Mouse (Mus musculus) neural tube, embryonic 11.5 days (tissue): Measurements from ENCODE around the gene Prss48. TPM values are rescaled to one million over a fixed set of nuclear protein-coding genes. Genes with fewer than 3 reads are reported as not detected.

Source experiments
- ATAC-seq: fragments of 200-750 bp; cut with Nextera tagmentation; 2 replicates; pipeline ENCODE4 v1.8.0; 2017; ENCODE audit warnings: moderate number of reproducible peaks, mild to moderate bottlenecking, moderate TSS enrichment, moderate library complexity; ENCODE audit not compliant: insufficient read depth, low FRiP score, low TSS enrichment
- DNase-seq: peaks from one replicate; pipeline ENCODE4 v3.0.0-alpha.2; 2015; ENCODE audit warnings: low spot score
- H3K27ac ChIP-seq: fragments of 300-500 bp; sonication (generic); 2 replicates; pipeline ENCODE4 v1.5.1; 2014; ENCODE audit warnings: low read depth, mild to moderate bottlenecking, low read length
- H3K27me3 ChIP-seq: fragments of 300-500 bp; sonication (generic); 2 replicates; pipeline ENCODE4 v1.6.1; 2014; ENCODE audit warnings: mild to moderate bottlenecking, low read length, mixed read lengths; ENCODE audit not compliant: control insufficient read depth, insufficient read depth
- H3K36me3 ChIP-seq: fragments of 300-500 bp; sonication (generic); 2 replicates; pipeline ENCODE4 v1.6.1; 2014; ENCODE audit warnings: mild to moderate bottlenecking, low read length, moderate library complexity, mixed read lengths; ENCODE audit not compliant: control insufficient read depth, insufficient read depth
- H3K4me1 ChIP-seq: fragments of 300-500 bp; sonication (generic); 2 replicates; pipeline ENCODE4 v1.6.1; 2014; ENCODE audit warnings: low read length, mixed read lengths; ENCODE audit not compliant: control insufficient read depth, insufficient read depth
- H3K4me2 ChIP-seq: fragments of 300-500 bp; sonication (generic); 2 replicates; pipeline ENCODE4 v1.6.1; 2014; ENCODE audit warnings: low read depth, mild to moderate bottlenecking, moderate library complexity
- H3K4me3 ChIP-seq: fragments of 300-500 bp; sonication (generic); 2 replicates; pipeline ENCODE4 v1.5.1; 2014; ENCODE audit warnings: low read depth, low read length
- H3K9ac ChIP-seq: fragments of 300-500 bp; sonication (generic); 2 replicates; pipeline ENCODE4 v1.6.1; 2014; ENCODE audit warnings: mild to moderate bottlenecking, low read length
- H3K9me3 ChIP-seq: fragments of 300-500 bp; sonication (generic); 2 replicates; pipeline ENCODE4 v1.6.1; 2016; ENCODE audit warnings: low read length; ENCODE audit not compliant: control insufficient read depth
- WGBS: fragments of 180-500 bp; shearing (Covaris S2); extraction: QIAGEN DNeasy Blood & Tissue Kit; methylation state at CpG from one replicate; pipeline ENCODE4 v1.1.7; 2014; 5-methylcytosine and 5-hydroxymethylcytosine counted together
- polyA plus RNA-seq: library from polyadenylated mRNA; unstranded; fragments of >200 nt; fragmentation: Nextera tagmentation; extraction: Ambion mirVana; gene quantifications from 2 replicates; pipeline ENCODE4 v1.2.1, GENCODE M21; 2014

Gene Prss48
- polyA plus RNA-seq, 1 experiment from 2014 or later: not detected

DNA sequence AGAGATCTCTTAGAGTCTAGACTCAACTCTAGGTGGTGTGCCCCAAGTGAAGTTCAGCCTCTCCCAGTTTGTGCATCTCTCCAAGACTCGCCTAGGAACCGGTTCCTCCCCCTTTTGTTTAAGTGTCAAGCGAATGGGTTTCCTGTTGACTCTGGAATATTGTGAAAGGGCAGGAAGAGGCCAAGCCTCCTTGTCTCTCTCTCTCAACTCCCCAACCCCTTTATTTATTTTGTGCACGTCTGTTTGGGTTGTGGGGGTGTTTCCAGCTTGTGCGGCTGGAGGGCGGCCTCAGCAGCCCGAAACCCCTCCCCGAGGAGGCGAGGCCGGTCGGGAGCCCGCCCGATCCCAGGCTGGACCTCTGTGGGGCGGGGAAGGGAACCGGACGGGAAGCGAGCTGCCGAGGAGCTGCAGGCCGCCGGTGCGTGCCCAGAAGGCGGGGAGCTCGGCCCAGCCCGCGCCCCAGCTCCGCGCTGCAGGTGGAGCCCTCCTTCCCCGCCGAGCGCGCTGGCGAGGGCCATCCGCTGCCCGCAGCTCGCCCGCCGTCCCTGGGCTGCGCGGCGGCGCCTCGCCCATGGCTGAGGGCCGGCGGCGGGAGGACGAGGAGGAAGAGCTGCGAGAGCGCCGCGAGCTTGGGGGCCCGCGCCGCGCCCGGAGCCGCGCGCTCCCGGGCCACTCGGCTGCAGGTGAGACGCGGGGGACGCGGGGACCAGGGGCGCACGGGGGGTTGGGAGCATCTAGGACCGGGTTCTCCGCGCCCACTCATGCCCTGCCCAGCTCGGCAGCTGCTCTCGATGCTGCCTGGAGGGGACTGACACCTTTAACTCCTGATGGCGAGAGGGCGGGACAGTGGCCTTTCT is 31.3 kb downstream of the Prss48 start, which contains the start of gene Sh3d19:
Sh3d19 (plus strand) TSS at position 368 of the 857 bp plus-strand sequence.
- Histone ChIP-seq H3K9me3 (no peaks in the 10 kb centered on the region), H3K36me3 (no peaks in the 10 kb centered on the region), H3K9ac (peak within 1 kb of the TSS; percentile 84), H3K4me1 (no peaks in the 10 kb centered on the region), H3K4me2 (peak within 1 kb of the TSS; percentile 84), H3K27me3 (no peaks in the 10 kb centered on the region), H3K27ac (peak within 1 kb of the TSS; percentile 39; the same call in 1 of the 2 replicates), H3K4me3 (peak within 1 kb of the TSS; percentile 82)
- ATAC-seq (peak; percentile 85), DNase-seq (peak; percentile 79)
- 0% methylated on average over 47 of the region's 73 CpGs for WGBS

DNA sequence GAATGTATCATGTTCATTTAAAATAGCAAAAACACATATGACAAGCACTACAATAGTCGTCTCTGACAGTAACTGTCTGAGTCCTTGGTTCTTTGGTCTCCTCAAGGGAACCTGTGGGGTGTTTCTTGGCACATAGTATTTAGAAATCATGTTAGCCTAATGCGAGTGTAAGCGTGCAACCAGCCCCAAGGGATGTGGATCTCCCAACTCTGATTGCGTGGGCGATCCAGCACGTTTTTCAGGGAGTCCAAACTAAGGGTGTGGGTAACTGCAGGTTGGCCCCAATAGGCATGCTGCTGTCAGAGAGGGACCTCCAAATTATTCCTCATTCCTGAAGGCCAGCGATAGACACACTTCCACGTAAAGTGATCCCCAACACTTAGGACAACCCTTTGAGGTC is 33.3 kb downstream of the Prss48 start:
- Histone ChIP-seq H3K4me1 (no peaks in the 10 kb centered on the region), H3K4me2 (no peak overlapping the region), H3K9me3 (no peaks in the 10 kb centered on the region), H3K9ac (no peak overlapping the region), H3K4me3 (no peak overlapping the region), H3K27me3 (no peaks in the 10 kb centered on the region), H3K36me3 (no peaks in the 10 kb centered on the region), H3K27ac (no peak overlapping the region)
- WGBS: 87% methylated on average over 8 of the region's 8 CpGs
- DNase-seq (no peak), ATAC-seq (no peak)

- DNase-seq: no peak
- Histone ChIP-seq H3K4me3 (no peak overlapping the region), H3K9me3 (no peaks in the 10 kb centered on the region), H3K4me1 (no peaks in the 10 kb centered on the region), H3K4me2 (no peak overlapping the region), H3K9ac (no peak overlapping the region), H3K27ac (no peak overlapping the region), H3K36me3 (no peaks in the 10 kb centered on the region), H3K27me3 (no peaks in the 10 kb centered on the region)
- ATAC-seq: no peak
- 89% methylated on average over 4 of the region's 4 CpGs for WGBS
Observed at GRCm38 (mm10) chr3:85965479-85965878, 36.8 kb downstream of the Prss48 start.

DNA sequence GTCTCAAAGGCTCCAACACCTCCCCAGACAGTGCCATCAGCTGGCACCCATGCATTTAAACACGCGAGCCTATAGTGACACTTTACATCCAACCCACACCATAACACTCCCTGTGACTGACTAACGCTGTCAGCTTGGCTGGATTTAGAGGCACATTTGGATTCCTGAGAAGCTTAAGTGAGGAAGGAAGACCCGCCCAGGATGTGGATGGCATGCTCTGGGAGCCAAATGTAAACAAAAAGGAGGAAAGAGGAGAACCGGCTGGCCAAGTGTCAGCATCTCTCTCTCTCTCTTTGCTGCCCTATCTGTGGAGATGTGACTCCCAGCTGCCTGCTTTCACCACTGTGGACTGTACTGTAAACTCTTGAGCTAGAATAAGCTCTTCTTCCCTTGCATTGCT is 41.2 kb downstream of the Prss48 start:
- WGBS: 44% methylated on average over 5 of the region's 5 CpGs
- H3K4me1 ChIP-seq: no peaks in the 10 kb centered on the region
- no peaks in the 10 kb centered on the region for H3K27me3 ChIP-seq

GRCm38 (mm10) chr3:85959669-85960068 is 42.6 kb downstream of the Prss48 start:
- Histone ChIP-seq H3K4me3 (no peak overlapping the region), H3K4me2 (no peak overlapping the region), H3K9ac (no peak overlapping the region), H3K36me3 (no peaks in the 10 kb centered on the region), H3K27ac (no peak overlapping the region), H3K9me3 (no peaks in the 10 kb centered on the region), H3K27me3 (no peaks in the 10 kb centered on the region), H3K4me1 (no peaks in the 10 kb centered on the region)
- DNase-seq (no peak), ATAC-seq (no peak)
- WGBS: 96% methylated on average over 1 of the region's 1 CpGs

More for the DNA sequence above, 41.2 kb downstream of the Prss48 start:
- Histone ChIP-seq H3K4me3 (no peak overlapping the region), H3K9me3 (no peaks in the 10 kb centered on the region), H3K36me3 (no peaks in the 10 kb centered on the region), H3K4me2 (no peak overlapping the region), H3K9ac (no peak overlapping the region), H3K27ac (no peak overlapping the region)
- DNase-seq (no peak), ATAC-seq (no peak)

DNA sequence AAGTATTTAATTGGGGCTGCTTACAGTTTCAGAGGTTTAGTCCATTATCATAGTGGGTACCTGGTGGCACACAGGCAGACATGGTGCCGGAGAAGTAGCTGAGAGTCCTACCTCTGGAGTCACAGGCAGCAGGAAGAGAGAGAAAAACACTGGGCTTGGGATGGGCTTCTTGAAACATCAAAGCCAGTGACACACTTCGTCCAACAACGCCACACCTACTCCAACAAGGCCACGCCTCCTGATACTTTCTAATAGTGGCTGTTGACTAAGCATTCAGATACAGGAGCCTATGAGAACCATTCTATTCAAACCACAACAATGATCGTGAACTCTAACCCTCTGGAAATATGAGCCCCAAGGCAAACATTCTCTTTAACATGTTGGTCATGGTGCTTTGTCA is 46.6 kb downstream of the Prss48 start:
- Histone ChIP-seq H3K27ac (no peak overlapping the region), H3K4me2 (no peak overlapping the region), H3K9me3 (no peaks in the 10 kb centered on the region), H3K4me1 (no peaks in the 10 kb centered on the region), H3K4me3 (no peak overlapping the region), H3K27me3 (no peaks in the 10 kb centered on the region), H3K9ac (no peak overlapping the region), H3K36me3 (no peaks in the 10 kb centered on the region)
- DNase-seq: no peak
- no peak for ATAC-seq
- WGBS: 88% methylated on average over 5 of the region's 5 CpGs

- no peak for ATAC-seq
- H3K9me3 ChIP-seq: no peaks in the 10 kb centered on the region
- no peak overlapping the region for H3K27ac ChIP-seq
- H3K9ac ChIP-seq: no peak overlapping the region
- no peaks in the 10 kb centered on the region for H3K4me1 ChIP-seq
- no peaks in the 10 kb centered on the region for H3K27me3 ChIP-seq
- H3K4me3 ChIP-seq: no peak overlapping the region
- H3K4me2 ChIP-seq: no peak overlapping the region
- 91% methylated on average over 9 of the region's 9 CpGs for WGBS
- no peaks in the 10 kb centered on the region for H3K36me3 ChIP-seq
- DNase-seq: no peak
Observed at GRCm38 (mm10) chr3:85955269-85955668, 47.0 kb downstream of the Prss48 start.

DNA sequence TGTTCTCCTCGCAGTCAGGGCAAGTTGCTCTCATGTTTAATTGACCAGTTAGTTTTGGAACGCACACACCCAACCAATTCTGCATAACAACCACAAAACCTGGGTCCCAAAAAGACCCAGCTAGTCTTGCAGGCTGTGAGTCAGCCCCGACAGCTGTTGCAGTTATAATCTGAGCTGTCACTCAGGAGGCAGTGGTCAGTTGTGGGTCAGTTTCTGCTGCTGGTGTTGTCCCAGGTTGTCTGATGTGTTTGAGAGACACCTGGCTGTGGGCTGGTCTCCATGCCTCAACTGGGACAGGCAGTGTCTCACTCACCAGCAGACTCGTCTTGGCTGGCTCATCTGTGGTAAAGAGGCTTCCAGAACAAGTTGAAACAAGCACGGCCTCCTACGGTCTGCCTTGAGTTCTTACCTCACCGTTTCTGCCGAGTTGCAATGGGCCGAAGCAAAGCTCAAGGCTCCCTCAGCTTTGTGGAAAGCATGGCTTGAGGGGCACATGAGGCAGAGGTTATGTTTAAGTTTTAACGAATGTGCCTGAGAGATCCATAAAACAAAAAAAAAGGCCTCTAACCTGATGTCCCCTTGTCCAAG is 49.5 kb downstream of the Prss48 start:
- Histone ChIP-seq H3K27ac (no peak overlapping the region), H3K27me3 (no peaks in the 10 kb centered on the region), H3K4me1 (no peaks in the 10 kb centered on the region), H3K36me3 (no peaks in the 10 kb centered on the region), H3K4me3 (no peak overlapping the region), H3K9ac (no peak overlapping the region), H3K4me2 (no peak overlapping the region), H3K9me3 (no peaks in the 10 kb centered on the region)
- no peak for ATAC-seq
- WGBS: 88% methylated on average over 10 of the region's 10 CpGs
- no peak for DNase-seq

DNA sequence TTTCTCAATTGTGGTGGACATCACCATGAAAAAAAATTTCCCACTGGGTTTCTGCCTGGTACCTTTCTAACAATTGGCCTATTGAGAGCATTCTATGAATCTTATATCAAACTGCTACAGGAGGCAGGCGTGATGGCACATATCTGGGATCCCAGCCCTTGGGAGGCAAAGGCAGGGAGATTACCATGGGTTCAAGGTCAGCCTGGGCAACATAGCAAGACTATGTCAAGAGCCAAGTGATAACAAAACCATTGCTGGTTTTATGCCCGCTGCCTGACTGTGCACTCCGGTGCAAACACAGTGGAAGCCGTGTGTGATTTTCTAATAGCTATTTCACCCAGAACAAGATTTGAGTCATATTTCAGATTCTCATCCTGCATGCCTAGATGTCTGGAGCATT is 51.4 kb downstream of the Prss48 start:
- no peak overlapping the region for H3K27ac ChIP-seq
- no peaks in the 10 kb centered on the region for H3K4me1 ChIP-seq
- DNase-seq: no peak
- no peak overlapping the region for H3K4me2 ChIP-seq
- H3K27me3 ChIP-seq: no peaks in the 10 kb centered on the region
- no peaks in the 10 kb centered on the region for H3K36me3 ChIP-seq
- ATAC-seq: no peak
- no peak overlapping the region for H3K4me3 ChIP-seq
- no peak overlapping the region for H3K9ac ChIP-seq
- no peaks in the 10 kb centered on the region for H3K9me3 ChIP-seq
- WGBS: 87% methylated on average over 4 of the region's 4 CpGs
